Mouse (Mus musculus) brown adipose tissue, adult 24 weeks (tissue): ENCODE data around the gene Grm7. TPM values are rescaled to one million over a fixed set of nuclear protein-coding genes. Genes with fewer than 3 reads are reported as not detected.

ENCODE experiments used
- H3K27ac ChIP-seq: fragments of 200-500 bp; replicated peaks from 2 replicates; pipeline ENCODE4 v1.5.1; 2012; ENCODE audit warnings: low read depth, mild to moderate bottlenecking, low read length
- H3K4me1 ChIP-seq: fragments of 200-500 bp; 2 replicates; pipeline ENCODE4 v1.6.1; 2012; ENCODE audit warnings: low read length, mixed read lengths; ENCODE audit not compliant: control insufficient read depth, insufficient read depth, insufficient read length
- H3K4me3 ChIP-seq: fragments of 200-500 bp; 2 replicates; pipeline ENCODE4 v1.5.1; 2012; ENCODE audit warnings: low read depth, mild to moderate bottlenecking, low read length, moderate library complexity; ENCODE audit not compliant: insufficient read depth
- polyA plus RNA-seq: library from polyadenylated mRNA; stranded (reverse); fragments of >200 nt; gene quantifications from 2 replicates; pipeline ENCODE4 v1.2.4, GENCODE M21; 2012; ENCODE audit not compliant: missing spikeins, insufficient read depth, insufficient read length

Gene Grm7
- polyA plus RNA-seq, 1 experiment: not detected

GRCm38 (mm10) chr6:111094818-111095217 is 449.4 kb downstream of the Grm7 start:
- no peak overlapping the region for H3K4me3 ChIP-seq

GRCm38 (mm10) chr6:111105485-111105884 is 460.1 kb downstream of the Grm7 start:
- Histone ChIP-seq H3K4me3 (no peak overlapping the region), H3K4me1 (no peaks in the 10 kb centered on the region), H3K27ac (no peak overlapping the region)

More at GRCm38 (mm10) chr6:111094818-111095217, 449.4 kb downstream of the Grm7 start:
- no peak overlapping the region for H3K27ac ChIP-seq
- H3K4me1 ChIP-seq: no peaks in the 10 kb centered on the region

GRCm38 (mm10) chr6:111161037-111161436 is 515.7 kb downstream of the Grm7 start:
- H3K27ac ChIP-seq: no peak overlapping the region
- H3K4me1 ChIP-seq: no peaks in the 10 kb centered on the region
- no peak overlapping the region for H3K4me3 ChIP-seq

- no peak overlapping the region for H3K27ac ChIP-seq
- H3K4me3 ChIP-seq: no peak overlapping the region
- no peaks in the 10 kb centered on the region for H3K4me1 ChIP-seq
These were observed 550.0 kb downstream of the Grm7 start for GRCm38 (mm10) chr6:111195333-111195732.

GRCm38 (mm10) chr6:111221083-111221729 is 575.8 kb downstream of the Grm7 start:
- no peak overlapping the region for H3K27ac ChIP-seq
- H3K4me3 ChIP-seq: no peak overlapping the region
- H3K4me1 ChIP-seq: no peaks in the 10 kb centered on the region

- Histone ChIP-seq H3K4me3 (no peak overlapping the region), H3K27ac (no peak overlapping the region), H3K4me1 (no peaks in the 10 kb centered on the region)
These were observed 609.8 kb downstream of the Grm7 start for GRCm38 (mm10) chr6:111255215-111255614.

- Histone ChIP-seq H3K4me1 (no peaks in the 10 kb centered on the region), H3K4me3 (no peak overlapping the region), H3K27ac (no peak overlapping the region)
These were observed 611.6 kb downstream of the Grm7 start for GRCm38 (mm10) chr6:111256939-111257338.

GRCm38 (mm10) chr6:111258256-111258655 is 612.9 kb downstream of the Grm7 start:
- Histone ChIP-seq H3K27ac (no peak overlapping the region), H3K4me1 (no peaks in the 10 kb centered on the region), H3K4me3 (no peak overlapping the region)

GRCm38 (mm10) chr6:111261181-111261580 is 615.8 kb downstream of the Grm7 start:
- Histone ChIP-seq H3K27ac (no peak overlapping the region), H3K4me1 (no peaks in the 10 kb centered on the region), H3K4me3 (no peak overlapping the region)

GRCm38 (mm10) chr6:111276657-111277056 is 631.3 kb downstream of the Grm7 start:
- Histone ChIP-seq H3K4me1 (no peaks in the 10 kb centered on the region), H3K4me3 (no peak overlapping the region), H3K27ac (no peak overlapping the region)

- H3K4me3 ChIP-seq: no peak overlapping the region
- no peaks in the 10 kb centered on the region for H3K4me1 ChIP-seq
- no peak overlapping the region for H3K27ac ChIP-seq
These were observed 633.1 kb downstream of the Grm7 start for GRCm38 (mm10) chr6:111278516-111278915.

GRCm38 (mm10) chr6:111293505-111294001 is 648.2 kb downstream of the Grm7 start:
- Histone ChIP-seq H3K27ac (no peak overlapping the region), H3K4me3 (no peak overlapping the region), H3K4me1 (no peaks in the 10 kb centered on the region)

GRCm38 (mm10) chr6:111303912-111304555 is 658.7 kb downstream of the Grm7 start:
- H3K27ac ChIP-seq: no peak overlapping the region
- H3K4me3 ChIP-seq: no peak overlapping the region
- H3K4me1 ChIP-seq: no peaks in the 10 kb centered on the region

GRCm38 (mm10) chr6:111361681-111362080 is 716.3 kb downstream of the Grm7 start:
- Histone ChIP-seq H3K27ac (no peak overlapping the region), H3K4me1 (no peaks in the 10 kb centered on the region), H3K4me3 (no peak overlapping the region)

GRCm38 (mm10) chr6:111368111-111368510 is 722.7 kb downstream of the Grm7 start:
- Histone ChIP-seq H3K4me1 (no peaks in the 10 kb centered on the region), H3K27ac (no peak overlapping the region), H3K4me3 (no peak overlapping the region)

GRCm38 (mm10) chr6:111368551-111368950 is 723.2 kb downstream of the Grm7 start:
- H3K27ac ChIP-seq: no peak overlapping the region
- no peaks in the 10 kb centered on the region for H3K4me1 ChIP-seq
- no peak overlapping the region for H3K4me3 ChIP-seq
